Mouse (Mus musculus) monocyte, adult 2 months (primary cell): ENCODE results near the gene Rptor.

Source experiments
- DNase-seq, 2 experiments: peaks; one replicate each; pipeline ENCODE4 v3.0.0; 2022; ENCODE audit warnings: low spot score in 2 of 2, low read depth in 1 of 2

Rptor gene

GRCm38 (mm10) chr11:119926762-119927161, 324.1 kb downstream of the Rptor start:
- DNase-seq = no peak

GRCm38 (mm10) chr11:119928023-119928681, 325.4 kb downstream of the Rptor start:
- DNase-seq = peak; percentile 55 to 66

GRCm38 (mm10) chr11:119929603-119930265, 327.0 kb downstream of the Rptor start:
- no peak for DNase-seq

- DNase-seq = no peak
Measured at GRCm38 (mm10) chr11:119931809-119932208, 329.1 kb downstream of the Rptor start.

GRCm38 (mm10) chr11:119933142-119933541, 330.4 kb downstream of the Rptor start:
- DNase-seq = no peak

- no peak for DNase-seq
Measured at GRCm38 (mm10) chr11:119933819-119934583, 331.3 kb downstream of the Rptor start.

GRCm38 (mm10) chr11:119934773-119935172, 332.1 kb downstream of the Rptor start:
- DNase-seq = no peak

GRCm38 (mm10) chr11:119935457-119935856, 332.8 kb downstream of the Rptor start:
- DNase-seq = peak in 1 of 2 experiments; percentile 43

- no peak for DNase-seq
Measured at GRCm38 (mm10) chr11:119936456-119936855, 333.8 kb downstream of the Rptor start.

GRCm38 (mm10) chr11:119937216-119937615, 334.5 kb downstream of the Rptor start:
- no peak for DNase-seq

GRCm38 (mm10) chr11:119937772-119938502, 335.2 kb downstream of the Rptor start:
- no peak for DNase-seq

- no peak for DNase-seq
Measured at GRCm38 (mm10) chr11:119939073-119939710, 336.5 kb downstream of the Rptor start.

- no peak for DNase-seq
Measured at GRCm38 (mm10) chr11:119939711-119940106, 337.0 kb downstream of the Rptor start.

- no peak for DNase-seq
Measured at GRCm38 (mm10) chr11:119940142-119940541, 337.4 kb downstream of the Rptor start.

GRCm38 (mm10) chr11:119941794-119942193, 339.1 kb downstream of the Rptor start:
- no peak for DNase-seq

GRCm38 (mm10) chr11:119942201-119942726, 339.6 kb downstream of the Rptor start:
- DNase-seq = no peak

- peak; percentile 91 to 95 for DNase-seq
Measured at GRCm38 (mm10) chr11:119942727-119943427, 340.2 kb downstream of the Rptor start, which contains the start of gene Baiap2. TSS of gene Baiap2 (plus strand) at chr11:119942763.

- no peak for DNase-seq
Measured at GRCm38 (mm10) chr11:119943428-119943988, 340.8 kb downstream of the Rptor start.

GRCm38 (mm10) chr11:119945343-119945742, 342.6 kb downstream of the Rptor start:
- no peak for DNase-seq

GRCm38 (mm10) chr11:119947426-119947825, 344.7 kb downstream of the Rptor start:
- no peak for DNase-seq
